Mouse (Mus musculus) spleen, postnatal 14 days (tissue): ENCODE results near the gene H1fx.
A peak's percentile ranks its signal among the peaks of the same experiment; 100 is the strongest.
"Not testable (repeated sequence)": the region's sequence is repeated elsewhere in the genome, so short reads cannot be mapped to it uniquely, and the experiment has no call there.

Experiments
- DNase-seq, 2 experiments: peaks; one replicate each; pipeline ENCODE4 v3.0.0; 2021 to 2022; ENCODE audit warnings: low spot score in 2 of 2

H1fx gene

GRCm38 (mm10) chr6:87981030-87981485 is 379 bp downstream of the H1fx start:
- DNase-seq, result no peak

GRCm38 (mm10) chr6:87980374-87981029 is 935 bp downstream of the H1fx start:
- DNase-seq, result peak; percentile 19 to 57

DNA sequence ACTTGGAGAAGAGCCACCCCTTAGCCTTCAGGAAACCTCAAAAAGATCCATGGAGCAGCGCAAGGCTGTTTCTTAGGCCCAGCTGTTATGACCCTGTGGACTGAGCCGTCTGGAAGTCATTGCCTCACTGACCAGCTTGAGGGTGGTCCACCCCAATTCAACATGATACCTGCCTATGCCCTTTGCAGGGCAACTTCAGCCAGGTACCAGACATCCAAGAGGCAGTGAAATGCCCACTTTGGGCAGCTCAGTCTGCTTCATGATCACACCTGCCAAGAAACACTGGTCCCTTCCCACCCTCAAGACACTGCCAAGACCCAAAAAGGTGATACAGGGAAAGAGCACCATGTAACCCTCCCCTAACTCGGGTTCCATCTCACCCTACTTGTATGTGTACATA is 1.7 kb downstream of the H1fx start:
- no peak for DNase-seq

DNA sequence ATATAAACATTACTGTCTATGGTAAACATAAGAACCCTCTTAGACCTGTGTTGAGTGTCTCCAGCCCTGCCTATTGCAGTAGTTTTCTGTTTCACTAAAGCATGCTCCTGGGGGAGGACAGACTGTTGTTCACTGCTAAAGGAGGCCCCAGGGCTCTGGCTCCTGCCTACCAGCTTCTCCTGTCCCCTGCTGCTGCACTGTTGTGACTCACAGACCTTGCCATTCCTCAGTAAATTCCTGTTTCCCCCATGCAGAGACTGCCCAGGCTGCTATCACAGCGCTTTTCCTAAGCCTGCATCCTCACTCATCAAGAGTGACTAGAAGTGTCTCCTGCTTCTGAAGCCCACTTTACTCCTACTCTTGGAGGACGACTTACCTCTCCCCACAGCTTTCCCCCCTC is 11.4 kb downstream of the H1fx start:
- no peak for DNase-seq

- DNase-seq, result not testable (repeated sequence)
Observed at GRCm38 (mm10) chr6:87962457-87962856, 19.0 kb downstream of the H1fx start.

DNA sequence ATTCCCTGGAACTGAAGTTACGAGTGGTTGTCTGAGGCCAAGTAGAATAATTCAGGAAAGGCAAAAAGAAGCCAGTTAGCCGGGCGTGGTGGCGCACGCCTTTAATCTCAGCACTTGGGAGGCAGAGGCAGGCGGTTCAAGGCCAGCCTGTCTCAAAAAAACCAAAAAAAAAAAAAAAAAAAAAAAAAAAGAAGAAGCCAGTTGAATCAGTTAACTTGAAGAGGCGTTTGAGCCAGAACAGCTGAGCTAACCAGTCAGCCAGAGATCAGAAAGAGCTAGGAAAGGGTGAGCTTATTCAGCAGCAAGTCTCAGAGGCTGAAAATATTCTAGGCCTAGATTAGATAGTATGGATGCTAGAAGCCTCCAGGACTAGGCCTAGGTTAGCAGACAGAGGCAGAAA is 39.3 kb downstream of the H1fx start:
- DNase-seq, result no peak

GRCm38 (mm10) chr6:87938941-87939340 is 42.5 kb downstream of the H1fx start:
- DNase-seq, result no peak

GRCm38 (mm10) chr6:87937178-87937788 is 44.2 kb downstream of the H1fx start:
- no peak for DNase-seq

- DNase-seq, result no peak
Observed at GRCm38 (mm10) chr6:87935037-87935436, 46.4 kb downstream of the H1fx start.
